Mouse (Mus musculus) liver, embryonic 14 days (tissue): Measurements from ENCODE around the gene Shc1. TPM values are rescaled to one million over a fixed set of nuclear protein-coding genes. Genes with fewer than 3 reads are reported as not detected.

Source experiments
- polyA plus RNA-seq: library from polyadenylated mRNA; depleted of rRNA; stranded (reverse); fragments of >200 nt; gene quantifications from 2 replicates; pipeline ENCODE4 v1.2.3, GENCODE M21; 2012; rRNA removed

Gene Shc1
- 34.7 and 39.6 TPM in 2 replicates for polyA plus RNA-seq

GRCm38 (mm10) chr3:89418170-89418860 lies at the start of gene Shc1, which contains the start of gene Cks1b:
Shc1 (plus strand) TSS chr3:89418443.
Cks1b (minus strand) TSS chr3:89418383.

GRCm38 (mm10) chr3:89394006-89394893 lies 24.0 kb upstream of the Shc1 start, which contains the start of gene Zbtb7b:
Zbtb7b (minus strand) TSS chr3:89394776.

DNA sequence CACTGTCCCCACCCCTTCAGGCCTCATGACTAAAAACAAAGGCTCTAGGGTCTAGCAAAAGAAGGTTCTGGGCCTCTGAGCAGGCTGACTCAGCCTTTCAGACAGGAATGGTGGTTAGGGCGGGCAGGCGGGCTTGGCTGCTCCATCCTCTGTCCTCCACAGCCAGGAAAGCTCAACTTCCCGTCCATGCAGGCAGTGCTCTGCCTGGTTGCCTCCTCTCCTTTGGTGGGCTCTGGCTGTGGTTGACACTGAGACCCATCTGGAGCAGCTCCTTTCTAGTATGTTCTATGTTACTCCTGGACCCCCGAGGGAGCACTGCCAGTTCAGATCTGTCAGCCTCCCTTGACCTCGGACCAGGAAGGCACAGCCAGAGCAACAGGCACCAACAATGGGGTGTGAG lies 15.6 kb upstream of the Shc1 start, which contains the start of gene Lenep:
TSS of gene Lenep (minus strand) at position 101 of the 400 bp plus-strand sequence.

GRCm38 (mm10) chr3:89411490-89412393 lies 6.5 kb upstream of the Shc1 start, which contains the start of gene Flad1:
Flad1 (minus strand) TSS chr3:89411870.

DNA sequence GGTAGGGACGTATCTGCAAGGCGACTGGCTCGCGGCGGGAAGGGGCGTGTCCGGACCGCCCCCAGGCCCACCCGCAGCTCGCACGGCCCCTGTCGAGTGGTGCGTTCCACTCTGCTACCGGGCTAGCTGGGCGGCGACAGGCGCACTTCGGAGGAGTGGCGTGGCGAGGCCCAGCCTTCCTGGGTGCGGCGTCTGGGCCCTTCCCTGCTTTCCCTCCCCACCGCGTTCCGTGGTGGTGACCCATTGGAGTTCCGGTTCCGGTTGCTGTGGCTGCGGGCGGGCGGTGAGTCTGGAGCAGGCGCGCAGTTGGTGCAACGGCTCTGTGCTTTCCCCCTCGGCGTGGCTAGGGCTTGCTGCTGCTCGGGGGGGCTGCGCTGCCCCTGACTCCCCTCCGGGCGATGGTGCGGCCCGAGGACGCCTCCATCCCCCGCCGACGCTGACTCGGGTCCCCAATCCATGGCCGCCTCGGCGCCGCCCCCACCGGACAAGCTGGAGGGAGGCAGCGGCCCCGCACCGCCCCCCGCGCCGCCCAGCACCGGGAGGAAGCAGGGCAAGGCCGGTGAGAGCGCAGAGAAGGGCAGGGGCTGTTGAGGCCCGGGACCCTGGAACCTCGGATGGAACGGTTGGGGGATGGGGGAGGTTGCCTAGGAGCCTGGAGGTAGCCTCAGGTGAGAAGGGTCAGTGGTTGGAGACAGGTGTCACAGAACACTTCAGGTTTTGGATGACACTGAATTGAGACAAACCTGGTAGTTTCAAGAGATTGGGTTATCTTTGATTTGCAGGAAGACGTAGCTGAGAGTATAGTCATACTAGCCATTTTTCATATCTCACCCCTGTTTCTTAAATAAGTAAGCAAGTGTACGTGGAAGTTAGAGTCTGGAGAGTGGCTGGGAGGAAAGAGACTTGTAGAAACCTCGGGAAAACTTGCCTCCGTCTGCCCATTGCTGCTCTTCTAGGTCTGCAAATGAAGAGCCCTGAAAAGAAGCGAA lies 12.2 kb downstream of the Shc1 start, which contains the start of gene Pygo2:
TSS of gene Pygo2 (plus strand) at position 44 of the 989 bp plus-strand sequence.

GRCm38 (mm10) chr3:89436176-89437113 lies 18.2 kb downstream of the Shc1 start, which contains the start of gene Pbxip1:
Pbxip1 (plus strand) TSS chr3:89436706.

GRCm38 (mm10) chr3:89454401-89455177 lies 36.3 kb downstream of the Shc1 start, which contains the start of gene Pmvk:
Pmvk (plus strand) TSS chr3:89454541.

Other genes with a start within 250 kb of the Shc1 start
- 31.9 and 35.9 TPM in 2 replicates for gene Scamp3, start 241.0 kb upstream of the Shc1 start, polyA plus RNA-seq
- gene Fam189b, start 235.3 kb upstream of the Shc1 start, polyA plus RNA-seq, result 3.6 and 3.7 TPM in 2 replicates
- 14.6 and 18.2 TPM in 2 replicates for gene Gba, start 215.5 kb upstream of the Shc1 start, polyA plus RNA-seq
- gene Thbs3, start 203.3 kb upstream of the Shc1 start, polyA plus RNA-seq, result 1.1 and 3.1 TPM in 2 replicates
- 71.4 and 87.2 TPM in 2 replicates for gene Mtx1, start 191.4 kb upstream of the Shc1 start, polyA plus RNA-seq
- 0.08 and 0.14 TPM in 2 replicates for gene Muc1, start 189.4 kb upstream of the Shc1 start, polyA plus RNA-seq
- gene Krtcap2, start 172.5 kb upstream of the Shc1 start, polyA plus RNA-seq, result 23.3 and 25.5 TPM in 2 replicates
- gene Trim46, start 172.1 kb upstream of the Shc1 start, polyA plus RNA-seq, result 0.19 and 0.23 TPM in 2 replicates
- 82.7 and 87.0 TPM in 2 replicates for gene Dpm3, start 159.1 kb upstream of the Shc1 start, polyA plus RNA-seq
- gene Slc50a1, start 147.9 kb upstream of the Shc1 start, polyA plus RNA-seq, result 14.5 and 16.6 TPM in 2 replicates
- gene Efna1, start 137.3 kb upstream of the Shc1 start, polyA plus RNA-seq, result 3.6 and 3.7 TPM in 2 replicates
- 0.03 and 0.15 TPM in 2 replicates for gene Efna3, start 95.5 kb upstream of the Shc1 start, polyA plus RNA-seq
- gene Efna4, start 80.4 kb upstream of the Shc1 start, polyA plus RNA-seq, result 0.82 and 0.97 TPM in 2 replicates
- 5.7 and 6.1 TPM in 2 replicates for gene Adam15, start 68.4 kb upstream of the Shc1 start, polyA plus RNA-seq
- 0.03 and 0.06 TPM in 2 replicates for gene Dcst2, start 56.5 kb upstream of the Shc1 start, polyA plus RNA-seq
- 0.01 TPM in 1 of 2 replicates, not detected in the other for gene Dcst1, start 53.2 kb upstream of the Shc1 start, polyA plus RNA-seq
- 5.4 and 7.3 TPM in 2 replicates for gene Zbtb7b, start 23.7 kb upstream of the Shc1 start, polyA plus RNA-seq
- gene Lenep, start 15.7 kb upstream of the Shc1 start, polyA plus RNA-seq, result 0.49 and 0.61 TPM in 2 replicates
- gene Flad1, start 6.6 kb upstream of the Shc1 start, polyA plus RNA-seq, result 9.2 and 9.8 TPM in 2 replicates
- 124 and 141 TPM in 2 replicates for gene Cks1b, start 60 bp upstream of the Shc1 start, polyA plus RNA-seq
- gene Pygo2, start 11.8 kb downstream of the Shc1 start, polyA plus RNA-seq, result 13.1 and 15.0 TPM in 2 replicates
- 2.9 and 3.3 TPM in 2 replicates for gene Pbxip1, start 18.3 kb downstream of the Shc1 start, polyA plus RNA-seq
- gene Pmvk, start 36.1 kb downstream of the Shc1 start, polyA plus RNA-seq, result 33.0 and 35.2 TPM in 2 replicates
- gene Kcnn3, start 101.7 kb downstream of the Shc1 start, polyA plus RNA-seq, result 0.01 and 0.08 TPM in 2 replicates